Mouse (Mus musculus) spleen, adult 2 months (tissue): ENCODE data around the gene Papss1.

Source experiments
- CTCF ChIP-seq: fragments of 200-500 bp; IDR thresholded peaks from 2 replicates; pipeline ENCODE4 v1.5.1; 2011; ENCODE audit warnings: mild to moderate bottlenecking, inconsistent platforms; ENCODE audit not compliant: insufficient read depth, insufficient read length, insufficient replicate concordance; ENCODE audit errors: extremely low read depth
- POLR2A ChIP-seq: fragments of 200-500 bp; IDR thresholded peaks from 2 replicates; pipeline ENCODE4 v1.6.1; 2011; ENCODE audit warnings: low read depth, low read length, inconsistent platforms

DNA sequence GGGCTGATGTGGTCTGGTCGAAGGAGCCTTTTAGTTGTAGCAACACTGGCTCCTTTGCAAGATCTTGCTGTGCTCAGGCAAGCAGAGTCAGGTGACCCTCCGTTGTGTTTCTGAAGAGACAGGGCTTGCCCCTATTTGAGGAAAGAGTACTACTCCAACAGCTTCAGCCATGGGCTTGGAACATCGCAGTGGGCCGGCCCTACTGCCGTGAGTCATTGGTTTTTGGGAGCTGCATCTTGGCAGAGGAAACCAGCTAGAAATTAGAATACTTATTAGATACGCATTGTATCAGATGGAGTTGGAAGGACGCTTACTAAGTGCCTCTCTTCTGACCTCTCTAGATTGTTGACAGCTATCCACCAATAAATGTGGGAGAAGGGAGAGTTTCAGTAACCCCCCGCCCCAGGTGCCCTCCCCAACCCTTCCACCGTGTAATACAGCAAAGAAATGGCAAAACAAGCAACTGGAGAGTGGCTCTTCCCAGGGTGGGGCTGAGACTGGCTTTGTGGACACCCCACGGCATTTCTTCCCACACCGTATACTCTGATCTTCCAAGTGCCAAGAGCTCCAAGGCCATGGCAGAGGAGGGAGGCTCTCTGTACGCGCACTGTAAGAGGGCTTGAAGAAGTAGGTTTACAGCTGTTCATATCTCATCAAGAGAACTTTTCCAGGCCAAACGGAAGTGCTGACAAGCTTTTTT lies 31.1 kb downstream of the Papss1 start:
- TF ChIP-seq CTCF (no peak), POLR2A (no peak)
